Mouse (Mus musculus): ENCODE measurements at regions not wholly inside any gene's neighbourhood (a gene's known extent, or its start where the extent isn't known, plus 50 kb on each side); places are given as distances from the start of the nearest gene placed in this dataset.

DNA sequence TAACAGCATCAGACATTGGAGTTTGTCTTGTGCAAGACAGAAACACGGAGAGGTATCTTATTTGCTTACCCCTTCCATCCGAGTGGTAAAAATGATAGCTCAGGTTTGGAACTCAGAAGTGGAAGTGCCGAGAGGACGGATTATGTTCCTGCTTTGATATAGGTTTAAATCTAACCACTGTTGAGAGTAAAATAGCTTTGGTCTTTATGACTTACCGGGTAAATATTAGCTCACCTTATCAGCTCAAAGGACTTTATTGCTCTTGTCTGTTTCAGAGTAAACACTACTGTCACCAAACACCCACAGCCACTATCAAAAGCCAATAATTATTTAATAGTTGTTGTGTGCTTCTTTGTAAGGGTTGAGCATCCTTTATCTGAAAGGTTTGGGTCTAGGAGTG lies 98.6 kb downstream of the Fgf9 start:
- DNase-seq = no peak
